Mouse (Mus musculus): ENCODE measurements at regions not wholly inside any gene's neighbourhood (a gene's known extent, or its start where the extent isn't known, plus 50 kb on each side); places are given as distances from the start of the nearest gene placed in this dataset.

GRCm38 (mm10) chr16:58194619-58195497, 213.4 kb upstream of the Dcbld2 start:
- ATAC-seq (ENCODE audit: low FRiP score, low read depth), result peak; percentile 89
- Histone ChIP-seq H3K4me2 (replicated peaks) (no peak overlapping the region), H3K4me1 (no peaks in the 10 kb centered on the region), H3K9me3 (no peaks in the 10 kb centered on the region), H3K9ac (no peak overlapping the region), H3K27ac (no peak overlapping the region), H3K27me3 (no peaks in the 10 kb centered on the region), H3K4me3 (no peak overlapping the region), H3K36me3 (no peaks in the 10 kb centered on the region)
- 70% methylated on average over 5 of the region's 5 CpGs for WGBS

GRCm38 (mm10) chr16:58211872-58212271, 196.4 kb upstream of the Dcbld2 start:
- 72% methylated on average over 2 of the region's 2 CpGs for WGBS
- ATAC-seq (ENCODE audit: low FRiP score, low read depth), result no peak
- H3K4me3 ChIP-seq, result no peak overlapping the region

GRCm38 (mm10) chr16:58234686-58235085, 173.6 kb upstream of the Dcbld2 start:
- H3K9ac ChIP-seq, result no peak overlapping the region
- no peaks in the 10 kb centered on the region for H3K4me1 ChIP-seq
- no peaks in the 10 kb centered on the region for H3K9me3 ChIP-seq
- no peak for ATAC-seq (ENCODE audit: low FRiP score, low read depth)
- H3K27me3 ChIP-seq, result no peaks in the 10 kb centered on the region
- no peak overlapping the region for H3K4me3 ChIP-seq
- no peaks in the 10 kb centered on the region for H3K36me3 ChIP-seq
- no peak overlapping the region for H3K4me2 ChIP-seq (replicated peaks)
- H3K27ac ChIP-seq, result no peak overlapping the region

More at GRCm38 (mm10) chr16:58211872-58212271, 196.4 kb upstream of the Dcbld2 start:
- Histone ChIP-seq H3K27me3 (no peaks in the 10 kb centered on the region), H3K36me3 (no peaks in the 10 kb centered on the region), H3K4me2 (replicated peaks) (no peak overlapping the region), H3K4me1 (no peaks in the 10 kb centered on the region), H3K27ac (no peak overlapping the region), H3K9ac (no peak overlapping the region), H3K9me3 (no peaks in the 10 kb centered on the region)

- no peak for ATAC-seq (ENCODE audit: low FRiP score, low read depth)
- 88% methylated on average over 1 of the region's 1 CpGs for WGBS
- H3K27me3 ChIP-seq, result no peaks in the 10 kb centered on the region
- no peaks in the 10 kb centered on the region for H3K9me3 ChIP-seq
- no peak overlapping the region for H3K4me3 ChIP-seq
- no peak overlapping the region for H3K4me2 ChIP-seq (replicated peaks)
- no peak overlapping the region for H3K27ac ChIP-seq
- no peak overlapping the region for H3K9ac ChIP-seq
- no peaks in the 10 kb centered on the region for H3K36me3 ChIP-seq
- no peaks in the 10 kb centered on the region for H3K4me1 ChIP-seq
Observed at GRCm38 (mm10) chr16:58236857-58237256, 171.4 kb upstream of the Dcbld2 start.

GRCm38 (mm10) chr16:58276281-58276680, 132.0 kb upstream of the Dcbld2 start:
- Histone ChIP-seq H3K9ac (no peak overlapping the region), H3K27ac (no peak overlapping the region), H3K4me1 (no peaks in the 10 kb centered on the region), H3K27me3 (no peaks in the 10 kb centered on the region), H3K36me3 (no peaks in the 10 kb centered on the region), H3K4me3 (no peak overlapping the region), H3K4me2 (replicated peaks) (no peak overlapping the region), H3K9me3 (no peaks in the 10 kb centered on the region)
- WGBS, result 84% methylated on average over 3 of the region's 3 CpGs
- ATAC-seq (ENCODE audit: low FRiP score, low read depth), result no peak

- H3K27ac ChIP-seq, result no peak overlapping the region
- H3K9ac ChIP-seq, result no peak overlapping the region
- 28% methylated on average over 3 of the region's 3 CpGs for WGBS
- no peak for ATAC-seq (ENCODE audit: low FRiP score, low read depth)
- H3K36me3 ChIP-seq, result no peaks in the 10 kb centered on the region
- H3K4me2 ChIP-seq (replicated peaks), result no peak overlapping the region
- H3K4me3 ChIP-seq, result no peak overlapping the region
- no peaks in the 10 kb centered on the region for H3K9me3 ChIP-seq
- H3K27me3 ChIP-seq, result 0 out of 2 replicates have a peak, but pooled peaks cover 3% of the 10 kb centered on the region
- no peaks in the 10 kb centered on the region for H3K4me1 ChIP-seq
Observed at GRCm38 (mm10) chr16:58281474-58281873, 126.8 kb upstream of the Dcbld2 start.

- no peak overlapping the region for H3K4me2 ChIP-seq (replicated peaks)
- 83% methylated on average over 3 of the region's 3 CpGs for WGBS
- no peak for ATAC-seq (ENCODE audit: low FRiP score, low read depth)
- no peak overlapping the region for H3K27ac ChIP-seq
- no peaks in the 10 kb centered on the region for H3K36me3 ChIP-seq
- H3K27me3 ChIP-seq, result peaks cover 5% of the 10 kb centered on the region; the same call in 1 of the 2 replicates
- no peak overlapping the region for H3K9ac ChIP-seq
- no peaks in the 10 kb centered on the region for H3K4me1 ChIP-seq
- H3K9me3 ChIP-seq, result no peaks in the 10 kb centered on the region; the same call in 1 of the 2 replicates
- no peak overlapping the region for H3K4me3 ChIP-seq
Observed at GRCm38 (mm10) chr16:58294457-58294856, 113.8 kb upstream of the Dcbld2 start.

- ATAC-seq (ENCODE audit: low FRiP score, low read depth), result no peak
- Histone ChIP-seq H3K36me3 (no peaks in the 10 kb centered on the region), H3K27ac (no peak overlapping the region), H3K9me3 (no peaks in the 10 kb centered on the region; the same call in 1 of the 2 replicates), H3K9ac (no peak overlapping the region), H3K4me1 (no peaks in the 10 kb centered on the region), H3K4me3 (no peak overlapping the region), H3K27me3 (peaks cover 5% of the 10 kb centered on the region; the same call in 1 of the 2 replicates), H3K4me2 (replicated peaks) (no peak overlapping the region)
- 70% methylated on average over 1 of the region's 1 CpGs for WGBS
Observed at GRCm38 (mm10) chr16:58295128-58295527, 113.1 kb upstream of the Dcbld2 start.

GRCm38 (mm10) chr16:58299495-58299894, 108.7 kb upstream of the Dcbld2 start:
- peaks cover 5% of the 10 kb centered on the region; the same call in 1 of the 2 replicates for H3K27me3 ChIP-seq
- H3K36me3 ChIP-seq, result no peaks in the 10 kb centered on the region
- H3K9ac ChIP-seq, result no peak overlapping the region
- no peak overlapping the region for H3K27ac ChIP-seq
- H3K4me3 ChIP-seq, result no peak overlapping the region
- peak; percentile 85 for ATAC-seq (ENCODE audit: low FRiP score, low read depth)
- no peak overlapping the region for H3K4me2 ChIP-seq (replicated peaks)
- H3K9me3 ChIP-seq, result no peaks in the 10 kb centered on the region; the same call in 1 of the 2 replicates
- no peaks in the 10 kb centered on the region for H3K4me1 ChIP-seq
- 22% methylated on average over 4 of the region's 4 CpGs for WGBS

- Histone ChIP-seq H3K4me1 (no peaks in the 10 kb centered on the region), H3K36me3 (no peaks in the 10 kb centered on the region), H3K4me3 (no peak overlapping the region), H3K4me2 (replicated peaks) (no peak overlapping the region), H3K27ac (no peak overlapping the region), H3K27me3 (peaks cover 5% of the 10 kb centered on the region; the same call in 1 of the 2 replicates), H3K9me3 (no peaks in the 10 kb centered on the region; the same call in 1 of the 2 replicates), H3K9ac (no peak overlapping the region)
- ATAC-seq (ENCODE audit: low FRiP score, low read depth), result no peak
- WGBS, result 90% methylated on average over 6 of the region's 6 CpGs
Observed at GRCm38 (mm10) chr16:58300098-58300497, 108.1 kb upstream of the Dcbld2 start.

- Histone ChIP-seq H3K27me3 (0 out of 2 replicates have a peak, but pooled peaks cover 2% of the 10 kb centered on the region), H3K36me3 (no peaks in the 10 kb centered on the region), H3K27ac (no peak overlapping the region), H3K4me3 (no peak overlapping the region), H3K9me3 (no peaks in the 10 kb centered on the region), H3K4me2 (replicated peaks) (no peak overlapping the region), H3K4me1 (no peaks in the 10 kb centered on the region), H3K9ac (no peak overlapping the region)
- WGBS, result 30% methylated on average over 5 of the region's 5 CpGs
- ATAC-seq (ENCODE audit: low FRiP score, low read depth), result peak; percentile 59; the same call in 1 of the 2 replicates
Observed at GRCm38 (mm10) chr16:58303555-58303954, 104.7 kb upstream of the Dcbld2 start.

- Histone ChIP-seq H3K27me3 (no peaks in the 10 kb centered on the region), H3K36me3 (no peaks in the 10 kb centered on the region), H3K4me2 (replicated peaks) (no peak overlapping the region), H3K27ac (no peak overlapping the region), H3K4me3 (no peak overlapping the region), H3K4me1 (no peaks in the 10 kb centered on the region), H3K9me3 (no peaks in the 10 kb centered on the region), H3K9ac (no peak overlapping the region)
- WGBS, result 75% methylated on average over 6 of the region's 6 CpGs
- ATAC-seq (ENCODE audit: low FRiP score, low read depth), result no peak
Observed at GRCm38 (mm10) chr16:58316889-58317455, 91.3 kb upstream of the Dcbld2 start.
